Mouse (Mus musculus): ENCODE results near the gene Gm49392.

DNA sequence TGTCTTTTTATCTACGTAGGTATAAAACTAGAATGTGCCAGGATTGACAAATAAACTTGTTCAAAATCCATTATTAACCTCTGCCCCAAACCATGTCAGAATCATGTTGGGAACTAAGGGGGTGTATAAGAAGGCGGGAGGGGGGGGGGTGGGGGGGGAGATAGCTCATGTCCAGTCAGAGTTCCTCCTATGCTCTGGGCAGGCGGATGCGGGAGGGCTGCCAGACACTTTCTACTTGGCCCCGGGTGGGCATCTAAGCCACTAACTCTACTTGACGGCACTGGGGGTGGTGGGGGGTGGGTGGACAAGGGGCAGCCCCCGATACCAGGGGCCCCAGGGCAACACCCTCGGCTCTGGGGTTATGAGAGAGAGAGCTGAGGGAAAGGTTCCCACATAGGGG is 53.5 kb downstream of the Gm49392 start:
- TF ChIP-seq CTCF (IDR thresholded peaks at IDR 0.05; ENCODE audit: borderline replicate concordance, control insufficient read depth, extremely low read depth, insufficient read depth, low read length, poor library complexity) (no peak), POLR2A (IDR thresholded peaks at IDR 0.05; ENCODE audit: control insufficient read depth, extremely low read depth, insufficient read depth, low read length, poor library complexity) (no peak)

Data from thymus, adult 2 months (tissue).